24 mouse cellular contexts compared by ENCODE assay signal in genomic region chr1:97578025-97578417, GRCm38 (mm10).
"Had no signal": no experiment of that assay in that cellular context is flagged by ENCODE, and none has a peak within 500 bp of the region (broad histone marks: within the 10 kb centered on the region; RNA-seq: fewer than 3 reads in every experiment).

No protein-coding gene starts in this region.

- DNase-seq: gastrocnemius, adult 2 months; gastrocnemius, postnatal 10 days; gastrocnemius, postnatal 25 days; heart, adult 11 months; heart, adult 2 months; heart, postnatal 14 days; heart, postnatal 36 days; kidney, adult 18-20 months; kidney, adult 8-10 months; kidney, postnatal 10 days; kidney, postnatal 25 days; kidney, postnatal 4 days; left cerebral cortex, postnatal 4 days had no signal

- H3K27ac ChIP-seq: gastrocnemius, adult 2 months; heart, adult 2 months; heart, embryonic 13.5 days; heart, embryonic 15.5 days; hindbrain, embryonic 13.5 days; hindbrain, embryonic 15.5 days; hindbrain, postnatal 0 days; intestine, embryonic 15.5 days; layer of hippocampus, adult 2 months; limb, embryonic 13.5 days; limb, embryonic 15.5 days; liver, embryonic 12.5 days had no signal

- ATAC-seq: hindbrain, postnatal 0 days; liver, embryonic 12.5 days had no signal

- H3K9ac ChIP-seq: heart, embryonic 13.5 days; heart, embryonic 15.5 days; hindbrain, embryonic 13.5 days; hindbrain, embryonic 15.5 days; intestine, embryonic 15.5 days; limb, embryonic 13.5 days; limb, embryonic 15.5 days; liver, embryonic 12.5 days had no signal

- H3K4me3 ChIP-seq: gastrocnemius, adult 2 months; heart, adult 2 months; heart, embryonic 13.5 days; heart, embryonic 15.5 days; hindbrain, embryonic 13.5 days; hindbrain, embryonic 15.5 days; intestine, embryonic 15.5 days; layer of hippocampus, adult 2 months; limb, embryonic 13.5 days; limb, embryonic 15.5 days; liver, embryonic 12.5 days had no signal

- H3K27me3 ChIP-seq: heart, embryonic 13.5 days; heart, embryonic 15.5 days; hindbrain, embryonic 13.5 days; hindbrain, embryonic 15.5 days; intestine, embryonic 15.5 days; limb, embryonic 13.5 days; limb, embryonic 15.5 days; liver, embryonic 12.5 days had no signal

- H3K4me2 ChIP-seq: heart, embryonic 11.5 days; heart, embryonic 13.5 days; heart, embryonic 15.5 days; hindbrain, embryonic 13.5 days; hindbrain, embryonic 15.5 days; intestine, embryonic 15.5 days; limb, embryonic 13.5 days; limb, embryonic 15.5 days; liver, embryonic 12.5 days had no signal

- H3K36me3 ChIP-seq: heart, embryonic 13.5 days; heart, embryonic 15.5 days; hindbrain, embryonic 13.5 days; hindbrain, embryonic 15.5 days; intestine, embryonic 15.5 days; limb, embryonic 13.5 days; limb, embryonic 15.5 days; liver, embryonic 12.5 days had no signal

- H3K4me1 ChIP-seq: heart, embryonic 13.5 days; heart, embryonic 15.5 days; hindbrain, embryonic 13.5 days; hindbrain, embryonic 15.5 days; intestine, embryonic 15.5 days; limb, embryonic 13.5 days; limb, embryonic 15.5 days; liver, embryonic 12.5 days had no signal

- H3K9me3 ChIP-seq: heart, embryonic 13.5 days; heart, embryonic 15.5 days; hindbrain, embryonic 13.5 days; hindbrain, embryonic 15.5 days; intestine, embryonic 15.5 days; limb, embryonic 13.5 days; limb, embryonic 15.5 days; liver, embryonic 12.5 days had no signal
